Mouse (Mus musculus): ENCODE results near the gene Mapkapk5.

- TF ChIP-seq CTCF (IDR thresholded peaks at IDR 0.05; ENCODE audit: control insufficient read depth, insufficient read depth, insufficient read length) (no peak), MAX (IDR thresholded peaks at IDR 0.05) (no peak), CEBPB (IDR thresholded peaks at IDR 0.05; ENCODE audit: low read depth) (no peak), MYOD1 (IDR thresholded peaks at IDR 0.05; ENCODE audit: control insufficient read depth, insufficient read length, low read depth) (no peak), USF1 (IDR thresholded peaks at IDR 0.05; ENCODE audit: low read depth) (no peak), MYOG (IDR thresholded peaks at IDR 0.05; ENCODE audit: control insufficient read depth, extremely low read depth, insufficient read length) (no peak)
Measured at GRCm38 (mm10) chr5:121503231-121503630, 42.5 kb downstream of the Mapkapk5 start, which contains the start of gene Adam1b.

Data from C2C12 (cell line).